Mouse (Mus musculus) olfactory bulb, adult 2 months (tissue): Measurements from ENCODE around the gene Gm49405. TPM values are rescaled to one million over a fixed set of nuclear protein-coding genes. Genes with fewer than 3 reads are reported as not detected.
"Not testable (repeated sequence)": the region's sequence is repeated elsewhere in the genome, so short reads cannot be mapped to it uniquely, and the experiment has no call there.

Experiments
- H3K27ac ChIP-seq: fragments of 200-500 bp; 2 replicates; pipeline ENCODE4 v1.5.1; 2012; ENCODE audit warnings: low read depth, low read length; ENCODE audit not compliant: insufficient read depth
- H3K4me1 ChIP-seq: fragments of 200-500 bp; 2 replicates; pipeline ENCODE4 v1.6.1; 2012; ENCODE audit warnings: low read length; ENCODE audit not compliant: control insufficient read depth, insufficient read depth
- H3K4me3 ChIP-seq: fragments of 200-500 bp; 2 replicates; pipeline ENCODE4 v1.5.1; 2012; ENCODE audit warnings: mild to moderate bottlenecking, low read depth, low read length, moderate library complexity; ENCODE audit not compliant: insufficient read depth
- CTCF ChIP-seq: fragments of 200-500 bp; IDR thresholded peaks from 2 replicates; pipeline ENCODE4 v1.5.1; 2012; ENCODE audit warnings: low read depth, mild to moderate bottlenecking, low read length, moderate library complexity; ENCODE audit not compliant: insufficient read depth
- POLR2A ChIP-seq: fragments of 200-500 bp; IDR thresholded peaks from 2 replicates; pipeline ENCODE4 v1.6.1; 2012; ENCODE audit warnings: mild to moderate bottlenecking, low read depth, low read length, moderate library complexity; ENCODE audit not compliant: insufficient read depth
- WGBS: fragments of 180-500 bp; shearing (Covaris S2); methylation state at CpG from one replicate; pipeline ENCODE4 v1.1.7; 2018; 5-methylcytosine and 5-hydroxymethylcytosine counted together
- polyA plus RNA-seq: library from polyadenylated mRNA; stranded (reverse); fragments of >200 nt; gene quantifications from 2 replicates; pipeline ENCODE4 v1.2.4, GENCODE M21; 2012; ENCODE audit warnings: low replicate concordance; ENCODE audit not compliant: missing spikeins, insufficient read depth, insufficient read length

The Gm49405 gene
- polyA plus RNA-seq, 1 experiment, result not detected

DNA sequence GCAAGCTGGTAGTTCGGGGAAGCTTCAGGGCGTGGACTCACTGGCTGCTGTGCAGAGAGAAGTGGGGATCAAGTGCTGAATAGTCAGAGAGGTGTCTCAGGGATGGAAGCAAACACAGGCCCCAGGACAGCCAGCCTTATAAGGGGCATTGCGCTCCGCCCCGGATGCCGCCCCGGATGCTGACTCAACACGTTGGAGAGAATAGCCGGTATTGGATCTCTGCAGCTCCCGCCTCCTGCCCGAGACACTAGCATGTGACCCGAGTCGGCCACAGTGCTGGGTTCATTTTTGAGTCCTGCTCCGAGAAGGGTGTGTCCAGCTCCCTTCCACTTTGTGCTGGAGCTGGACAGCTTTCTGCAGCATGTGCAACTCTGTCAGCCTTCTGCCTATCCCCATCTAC, 41.7 kb downstream of the Gm49405 start:
- Histone ChIP-seq H3K27ac (no peak overlapping the region), H3K4me3 (no peak overlapping the region), H3K4me1 (peaks cover 7% of the 10 kb centered on the region)
- TF ChIP-seq CTCF (no peak), POLR2A (no peak)
- WGBS, result 70% methylated on average over 14 of the region's 14 CpGs

DNA sequence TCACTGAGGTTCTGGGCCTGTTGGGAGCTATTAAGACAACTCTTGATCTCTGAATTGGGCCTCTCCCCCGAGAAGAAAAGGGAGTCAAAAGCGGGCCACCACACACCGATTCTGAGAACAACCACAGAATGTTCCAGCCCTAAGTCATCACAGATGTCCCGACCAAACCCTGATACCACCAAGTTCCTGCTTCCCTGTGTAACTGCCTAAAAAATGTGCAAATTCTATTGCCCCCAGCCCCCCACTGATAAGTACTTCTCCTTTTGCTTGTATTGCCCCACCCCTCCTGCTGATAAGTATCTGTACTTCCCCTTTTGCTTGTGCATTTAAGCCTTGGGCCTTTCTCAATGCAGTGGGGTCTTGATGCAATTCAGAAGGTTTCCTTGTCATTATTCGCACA, 43.7 kb downstream of the Gm49405 start:
- H3K4me1 ChIP-seq, H3K27ac ChIP-seq, H3K4me3 ChIP-seq: not testable (repeated sequence)
- 89% methylated on average over 5 of the region's 5 CpGs for WGBS

DNA sequence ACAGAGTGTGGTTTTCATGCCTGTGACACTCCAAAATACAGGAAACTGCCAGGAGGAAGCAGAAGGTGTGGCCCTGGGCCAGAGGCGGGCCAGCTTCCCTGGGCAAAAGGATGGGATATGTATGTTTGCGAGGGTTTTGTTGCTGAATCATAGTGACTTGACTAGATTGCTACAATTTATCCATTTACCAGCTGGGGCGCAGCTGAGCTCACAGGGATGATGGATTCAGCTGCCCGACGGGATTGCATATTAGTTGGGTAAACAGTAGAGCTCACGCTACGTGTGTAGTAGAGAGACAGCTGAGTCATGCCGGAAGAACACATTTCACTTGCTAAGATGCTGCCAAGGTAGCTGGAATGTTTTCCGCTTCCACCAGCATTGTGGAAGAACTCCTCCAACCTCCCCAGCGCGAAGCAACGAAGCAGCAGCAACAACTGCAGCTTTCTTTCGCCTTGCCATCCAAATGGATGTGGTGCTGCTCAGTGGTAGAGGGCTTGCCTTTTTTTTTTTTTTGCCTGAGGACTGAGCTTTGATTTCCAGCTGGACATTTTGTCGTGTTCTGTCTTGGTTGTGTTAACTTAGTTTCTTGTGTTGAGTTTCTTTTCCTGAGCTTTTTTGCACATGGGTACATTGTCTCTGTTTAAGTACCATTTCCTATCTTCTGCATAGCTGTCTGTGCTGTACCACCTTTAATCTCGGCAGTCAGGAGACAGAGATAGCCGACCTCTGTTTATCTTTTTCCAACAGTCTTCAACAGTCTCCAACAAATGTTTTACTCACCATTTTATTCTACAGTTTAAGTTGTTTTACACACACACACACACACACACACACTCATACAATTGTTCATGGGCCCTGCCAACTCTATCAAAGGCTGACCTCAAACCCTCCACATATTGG, 45.8 kb downstream of the Gm49405 start, which contains the start of gene Gstp2:
Gene Gstp2 (minus strand): TSS at position 58 of the 900 bp plus-strand sequence.
- peak within 1 kb of the TSS; percentile 6; the same call in 1 of the 2 replicates for H3K4me3 ChIP-seq
- peaks cover 5% of the 10 kb centered on the region for H3K4me1 ChIP-seq
- 19% methylated on average over 16 of the region's 16 CpGs for WGBS
- no peak for TF ChIP-seq POLR2A
- peak; percentile 32; the same call in 1 of the 2 replicates for TF ChIP-seq CTCF
- no peak within 1 kb of the TSS for H3K27ac ChIP-seq

GRCm38 (mm10) chr19:4046866-4047254, 46.4 kb downstream of the Gm49405 start:
- Histone ChIP-seq H3K4me3 (no peak overlapping the region), H3K27ac (no peak overlapping the region), H3K4me1 (peaks cover 5% of the 10 kb centered on the region)
- WGBS, result 84% methylated on average over 8 of the region's 8 CpGs
- TF ChIP-seq POLR2A (no peak), CTCF (no peak)

DNA sequence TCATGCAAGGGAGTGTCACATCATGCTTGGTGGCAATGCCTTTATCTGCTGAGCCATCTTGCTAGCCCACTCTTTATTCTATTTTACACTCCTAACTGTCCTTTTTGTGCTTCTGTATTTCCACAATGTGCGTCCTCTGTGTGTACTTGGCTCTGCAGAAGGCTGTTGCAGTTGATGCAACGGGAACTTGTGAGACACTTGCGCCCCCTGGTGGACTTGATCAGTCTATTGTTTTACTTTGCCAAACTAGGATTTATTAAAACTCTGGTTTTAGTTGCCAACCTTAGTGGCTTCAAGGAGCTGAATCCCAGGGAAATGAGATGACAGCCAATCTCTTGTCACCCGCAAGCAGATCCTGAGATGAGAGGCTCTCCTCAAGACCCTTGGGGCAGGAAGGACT, 47.4 kb downstream of the Gm49405 start:
- no peak for TF ChIP-seq CTCF
- no peak for TF ChIP-seq POLR2A
- Histone ChIP-seq H3K4me3 (no peak overlapping the region), H3K4me1 (peaks cover 5% of the 10 kb centered on the region), H3K27ac (no peak overlapping the region)
- WGBS, result 9% methylated on average over 4 of the region's 4 CpGs

GRCm38 (mm10) chr19:4049069-4049468, 48.6 kb downstream of the Gm49405 start:
- H3K4me3 ChIP-seq, H3K4me1 ChIP-seq, H3K27ac ChIP-seq: not testable (repeated sequence)
- WGBS, result 84% methylated on average over 5 of the region's 5 CpGs

GRCm38 (mm10) chr19:4051016-4051415, 50.6 kb downstream of the Gm49405 start:
- H3K4me3 ChIP-seq, result no peak overlapping the region
- 0 out of 2 replicates have a peak, but pooled peaks cover 2% of the 10 kb centered on the region for H3K4me1 ChIP-seq
- TF ChIP-seq CTCF, result no peak
- TF ChIP-seq POLR2A, result no peak
- 93% methylated on average over 5 of the region's 5 CpGs for WGBS
- H3K27ac ChIP-seq, result no peak overlapping the region

DNA sequence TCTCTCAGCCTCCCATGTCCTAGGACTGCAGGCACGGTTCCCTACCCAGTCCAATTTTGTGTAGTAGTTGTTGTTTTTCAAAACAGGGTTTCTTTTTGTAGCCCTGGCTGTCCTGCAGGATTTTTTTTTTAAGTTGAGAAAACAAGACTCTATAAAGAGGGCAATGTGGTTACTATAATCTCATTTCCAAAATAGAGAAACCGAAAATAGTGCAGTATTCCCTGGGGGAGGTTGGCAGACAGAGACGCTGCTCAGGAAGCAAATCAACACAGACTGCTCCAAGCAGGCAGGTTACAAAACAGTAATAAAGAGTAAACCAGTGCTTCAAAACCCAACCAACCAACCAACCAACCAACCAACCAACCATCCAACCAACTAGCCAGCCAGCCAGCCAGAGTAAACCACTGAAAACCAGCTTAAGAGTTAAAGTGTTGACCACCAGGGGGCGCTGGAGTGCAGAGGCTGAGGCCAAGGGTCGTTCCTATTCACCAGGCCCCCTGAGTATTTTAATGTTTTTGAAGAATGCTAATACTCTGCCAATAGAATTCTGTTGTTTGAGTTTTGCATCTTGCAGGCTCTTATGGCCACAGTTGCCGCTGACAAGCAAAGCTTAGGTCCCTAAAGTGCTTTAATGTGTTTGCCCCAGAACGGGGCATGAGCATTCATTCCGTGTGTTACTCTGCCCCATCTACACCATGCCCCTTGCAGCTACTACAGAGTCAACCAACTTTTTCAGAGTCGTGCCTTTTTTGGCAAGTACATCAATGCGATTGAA, 51.5 kb downstream of the Gm49405 start:
- H3K4me1 ChIP-seq, result no peaks in the 10 kb centered on the region
- no peak overlapping the region for H3K4me3 ChIP-seq
- H3K27ac ChIP-seq, result no peak overlapping the region
- WGBS, result 52% methylated on average over 10 of the region's 10 CpGs
- peak; percentile 78 for TF ChIP-seq CTCF
- TF ChIP-seq POLR2A, result no peak

DNA sequence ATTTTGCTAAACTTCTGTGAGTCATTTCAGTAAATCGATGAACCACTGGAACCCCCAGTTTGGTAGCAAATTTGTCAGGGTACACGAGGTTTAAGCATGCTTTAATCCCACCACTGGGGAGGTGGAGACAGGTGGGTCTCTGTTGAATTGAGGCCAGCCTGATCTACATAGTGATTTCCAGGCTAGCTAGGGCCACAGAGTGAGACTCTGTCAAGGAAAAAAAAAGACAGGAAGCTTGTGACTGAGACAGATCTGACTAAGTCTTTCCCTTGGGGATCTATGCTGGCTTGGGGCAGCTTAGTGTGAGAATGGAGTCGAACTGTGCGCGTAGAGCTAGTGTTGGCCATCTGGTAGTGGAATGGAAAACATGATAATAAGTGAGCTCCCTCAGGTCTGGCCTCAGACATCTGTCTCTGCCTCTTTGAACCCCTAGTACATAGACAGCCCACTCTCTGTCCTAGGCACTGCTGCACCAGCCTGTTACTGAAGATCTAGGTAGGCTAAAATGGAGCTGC, 52.1 kb downstream of the Gm49405 start:
- TF ChIP-seq CTCF, result no peak
- no peak for TF ChIP-seq POLR2A
- 87% methylated on average over 5 of the region's 5 CpGs for WGBS
- no peak overlapping the region for H3K4me3 ChIP-seq

More for the DNA sequence above, 52.1 kb downstream of the Gm49405 start:
- H3K27ac ChIP-seq, result no peak overlapping the region
- no peaks in the 10 kb centered on the region for H3K4me1 ChIP-seq
